Mouse (Mus musculus) T-helper 2 cell (primary cell): Measurements from ENCODE around the gene Cyp4a32.
"Not testable (repeated sequence)": the region's sequence is repeated elsewhere in the genome, so short reads cannot be mapped to it uniquely, and the experiment has no call there.

Source experiments
- in situ Hi-C: fragments of 300-600 bp; cut with MboI, MseI; formaldehyde crosslinking; loops from one replicate; pipeline ENCODE4 v1.15.1; 2025; ENCODE audit warnings: high pct_unique_total_duplicates

The Cyp4a32 gene

DNA sequence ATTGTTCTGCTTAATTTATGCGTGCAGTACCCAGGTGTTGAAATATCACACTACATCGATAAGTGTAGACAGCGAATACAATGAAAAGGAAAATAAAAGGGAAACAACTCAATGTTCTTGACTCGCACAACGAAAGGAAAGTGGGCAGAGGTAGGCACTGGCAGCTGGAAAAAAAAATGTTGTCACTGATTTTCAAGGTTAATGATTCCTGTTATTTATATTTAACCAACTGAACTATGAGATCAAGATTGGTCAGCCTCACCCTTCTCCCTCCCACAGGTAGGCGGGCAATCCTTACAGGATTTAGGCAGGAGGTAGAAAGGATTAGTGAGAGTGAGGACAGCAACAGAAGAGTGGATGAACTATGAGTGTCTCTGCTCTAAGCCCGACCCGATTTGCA is at the start of gene Cyp4a32:
Gene Cyp4a32 (plus strand): TSS at position 359 of the 400 bp plus-strand sequence.
- in situ Hi-C loops, result loop anchor here (5.0 kb wide), 1 partner anchor 83 kb away; the partner anchor contains the start of gene Cyp4a10

DNA sequence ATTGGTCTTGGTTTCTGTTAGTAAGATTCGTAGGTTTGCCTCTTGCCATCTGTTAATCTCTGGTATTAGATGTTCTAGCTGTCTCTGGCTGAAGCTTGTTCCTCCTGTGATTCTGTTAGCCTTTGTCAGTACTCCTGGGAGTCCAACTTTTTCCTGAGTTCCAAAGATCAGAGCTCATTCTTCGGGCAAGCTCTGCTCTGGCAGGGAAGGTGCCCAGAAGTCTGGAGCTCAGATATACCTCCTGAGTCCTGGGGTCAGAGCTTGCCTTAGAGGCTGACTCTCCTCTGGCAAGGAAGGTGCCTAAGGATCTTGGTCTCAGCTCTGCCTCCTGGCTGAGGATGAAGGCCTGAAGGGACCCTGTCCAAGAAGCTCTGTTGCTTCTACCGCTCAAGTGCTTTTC is 48.0 kb upstream of the Cyp4a32 start:
- in situ Hi-C loops, result no loop called here

DNA sequence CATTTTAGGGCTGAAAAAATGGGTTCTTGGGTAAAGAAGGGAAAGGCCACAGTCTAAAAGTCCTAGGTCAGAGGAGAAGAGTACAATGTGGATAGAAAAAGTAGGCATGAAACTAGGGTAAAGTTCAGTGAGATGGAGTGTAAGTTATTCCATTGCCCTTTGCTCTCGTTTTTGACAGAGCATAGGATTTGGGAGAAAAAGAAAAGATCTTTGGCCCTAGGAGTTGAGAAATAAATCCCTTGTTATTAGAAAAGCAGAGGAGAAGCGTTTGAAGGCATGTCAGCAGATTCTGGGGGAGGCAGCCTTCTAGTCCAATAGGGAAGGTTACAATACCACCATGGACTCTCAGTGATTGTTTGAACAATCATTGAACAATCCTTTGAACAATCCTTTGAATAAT is 45.3 kb upstream of the Cyp4a32 start:
- in situ Hi-C loops, result no loop called here

DNA sequence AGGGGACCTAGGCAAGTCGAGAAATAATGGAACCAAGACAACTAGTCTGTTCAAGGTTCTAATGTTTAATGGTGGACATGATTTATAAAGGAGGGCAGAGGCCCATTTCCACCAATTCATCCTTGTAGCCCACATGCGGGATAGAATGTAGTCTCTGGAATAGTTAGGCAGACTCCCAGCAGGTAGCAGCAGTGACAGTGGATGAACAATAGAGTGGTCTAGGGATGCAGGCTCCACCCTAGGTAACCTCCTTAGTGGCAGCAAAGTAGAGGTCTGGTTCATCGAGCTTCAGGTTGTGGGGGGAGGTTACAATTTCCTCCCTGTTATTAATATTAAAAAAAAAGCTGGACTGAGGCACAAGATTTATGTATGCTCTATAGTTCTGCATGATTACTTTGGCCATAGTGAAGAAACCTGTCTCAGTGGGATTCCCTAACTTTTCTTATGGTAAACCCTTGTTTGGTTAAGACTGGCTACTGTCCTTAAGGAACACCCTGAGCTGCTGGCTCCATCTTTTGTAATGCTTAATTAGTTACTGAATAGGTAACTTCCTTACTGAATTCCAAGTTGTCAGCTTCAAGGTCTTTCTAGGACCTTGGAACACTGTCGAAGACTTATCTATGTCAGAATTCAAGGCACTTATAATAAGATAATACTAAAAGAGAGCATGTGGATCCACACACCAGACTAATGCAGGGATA is 42.8 kb upstream of the Cyp4a32 start:
- in situ Hi-C loops, result no loop called here

DNA sequence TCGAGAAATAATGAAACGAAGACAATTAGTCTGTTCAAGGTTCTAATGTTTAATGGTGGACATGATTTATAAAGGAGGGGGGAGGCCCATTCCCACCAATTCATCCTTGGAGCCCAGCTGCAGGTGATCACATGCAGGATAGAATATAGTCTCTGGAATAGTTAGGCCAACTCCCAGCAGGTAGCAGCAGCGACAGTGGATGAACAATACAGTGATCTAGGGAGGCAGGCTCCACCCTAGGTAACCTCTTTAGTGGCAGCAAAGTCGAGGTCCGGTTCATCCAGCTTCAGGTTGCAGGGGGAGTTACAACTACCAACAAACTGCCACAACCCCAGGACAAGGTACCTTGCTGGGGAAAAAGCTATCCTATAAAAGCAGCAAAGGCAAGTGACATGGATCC is 39.5 kb upstream of the Cyp4a32 start:
- in situ Hi-C loops, result not testable (repeated sequence)

DNA sequence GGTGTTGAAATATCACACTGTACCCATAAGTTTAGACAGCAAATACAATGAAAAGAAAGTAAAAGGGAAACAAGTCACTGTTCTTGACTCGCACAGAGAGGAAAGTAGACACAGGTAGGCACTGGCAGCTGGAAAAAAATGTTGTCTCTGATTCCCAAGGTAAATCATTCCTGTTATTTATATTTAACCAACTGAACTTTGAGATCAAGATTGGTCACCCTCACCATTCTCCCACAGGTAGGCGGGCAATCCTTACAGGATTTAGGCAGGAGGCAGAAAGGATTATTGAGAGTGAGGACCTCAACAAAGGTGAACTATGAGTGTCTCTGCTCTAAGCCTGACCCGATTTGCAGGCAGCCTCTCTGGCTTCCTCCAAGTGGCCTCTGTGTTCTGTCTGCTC is 37.4 kb upstream of the Cyp4a32 start, which contains the start of gene Cyp4a31:
Gene Cyp4a31 (plus strand): TSS at position 249 of the 400 bp plus-strand sequence.
- in situ Hi-C loops, result no loop called here

DNA sequence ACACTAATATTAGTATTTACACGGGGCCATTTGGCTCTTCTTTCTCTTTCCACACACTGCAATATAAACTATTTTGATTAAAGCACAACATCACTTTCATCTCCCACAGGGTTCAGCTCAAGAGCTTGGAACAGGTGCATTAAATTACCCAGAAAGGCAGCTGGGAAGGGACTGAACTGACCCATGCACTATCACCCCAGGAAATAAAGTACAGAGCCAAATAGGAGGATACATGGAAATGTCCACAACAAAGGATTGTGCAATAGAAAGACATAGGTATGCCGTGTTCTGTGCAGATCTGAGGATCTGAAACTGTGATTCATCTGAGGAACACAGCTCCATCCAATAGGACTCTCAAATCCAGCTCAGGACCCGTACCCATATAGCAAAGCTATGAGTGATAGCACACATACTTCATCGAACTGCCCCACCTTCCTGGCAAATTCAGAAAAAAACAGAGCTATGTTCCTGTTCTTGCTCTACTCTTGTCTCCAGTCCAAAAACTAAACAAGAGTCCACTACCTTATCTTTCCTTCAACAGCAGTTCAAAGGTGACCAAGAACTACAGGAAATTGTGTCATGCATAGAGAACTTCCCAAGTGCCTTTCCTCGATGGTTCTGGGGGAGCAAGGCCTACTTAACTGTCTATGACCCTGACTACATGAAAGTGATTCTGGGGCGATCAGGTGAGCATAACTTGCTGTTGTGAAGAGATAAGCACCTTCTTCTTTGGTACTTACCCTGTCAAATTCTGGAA is 36.1 kb upstream of the Cyp4a32 start:
- in situ Hi-C loops, result not testable (repeated sequence)

DNA sequence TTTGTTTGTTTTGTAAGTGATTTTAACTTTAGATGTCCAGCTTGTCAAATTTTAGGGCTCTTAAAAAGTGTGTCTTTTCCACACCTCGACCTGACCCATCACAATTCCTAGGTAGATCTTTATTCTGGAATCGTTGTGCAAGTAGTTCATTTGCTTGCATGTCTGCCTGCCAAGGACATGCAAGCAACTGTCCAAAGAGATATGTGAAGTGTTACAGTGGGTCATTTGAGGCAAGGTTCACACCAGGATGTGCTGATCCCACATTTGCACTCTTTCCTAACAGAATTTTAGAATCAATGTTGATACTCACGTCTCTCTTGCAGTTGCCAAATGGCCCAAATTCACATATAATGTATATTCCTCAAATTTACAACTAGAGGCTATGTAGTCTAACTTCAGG is 25.5 kb upstream of the Cyp4a32 start:
- in situ Hi-C loops, result loop anchor here (10.0 kb wide), 1 partner anchor 280 kb away; the partner anchor contains the start of gene Cyp4a12a

DNA sequence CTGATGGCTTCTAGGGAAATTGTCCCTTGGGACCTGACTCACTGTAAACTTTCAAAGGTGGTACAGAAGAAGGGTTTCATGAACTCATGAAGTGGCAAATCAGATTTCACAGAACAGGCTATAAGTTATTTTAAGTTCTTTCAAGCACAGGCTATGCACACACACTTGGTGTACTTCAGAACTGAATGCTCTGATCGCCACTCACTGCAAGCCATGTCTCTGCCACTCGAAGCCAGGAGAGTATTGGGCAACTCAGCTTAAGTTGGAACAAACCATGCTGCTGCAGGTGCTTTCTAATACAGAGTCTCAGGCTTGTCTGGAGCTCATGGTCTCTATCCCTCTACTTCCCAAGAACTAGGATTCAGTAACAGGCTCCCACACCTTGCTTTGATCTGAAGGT is 25.0 kb upstream of the Cyp4a32 start:
- in situ Hi-C loops, result loop anchor here (10.0 kb wide), 1 partner anchor 281 kb away; the partner anchor contains the start of gene Cyp4a12a

DNA sequence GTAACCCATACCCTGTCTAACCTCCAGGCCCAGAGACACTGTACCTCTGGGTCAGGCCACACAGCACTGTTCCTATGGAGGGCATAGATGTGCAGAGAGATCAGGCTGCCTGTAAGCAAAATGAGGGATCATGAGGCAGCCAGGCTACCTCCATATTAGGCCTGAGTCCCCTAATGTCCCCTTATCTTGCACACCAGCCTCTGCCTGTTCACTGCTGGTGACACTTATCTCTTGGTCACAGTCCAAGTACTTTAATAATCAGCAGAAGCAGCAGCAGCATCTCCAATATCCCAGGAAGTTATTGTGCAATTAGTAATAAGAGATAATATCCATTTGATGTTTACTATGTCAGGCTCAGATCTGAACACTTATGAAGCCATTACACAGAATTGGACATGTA is 17.7 kb upstream of the Cyp4a32 start:
- in situ Hi-C loops, result no loop called here

DNA sequence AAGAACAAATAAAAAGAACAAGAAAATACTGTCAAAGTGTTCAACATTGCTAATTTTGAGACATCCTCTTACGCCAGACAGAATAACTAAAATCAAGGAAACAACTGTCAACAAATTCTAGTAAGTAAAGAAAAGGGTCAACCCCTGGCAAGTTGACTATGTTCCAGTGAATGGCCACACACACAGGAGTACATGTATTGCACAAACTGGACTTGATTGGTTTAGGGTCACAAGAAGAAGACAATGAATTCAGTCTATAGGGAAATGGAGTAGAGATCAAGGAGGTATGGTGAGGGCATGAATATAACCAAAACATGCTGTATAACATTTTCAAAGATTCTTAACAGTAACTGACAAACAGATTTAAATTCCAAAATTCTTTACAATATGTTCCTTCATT is 4.4 kb upstream of the Cyp4a32 start:
- in situ Hi-C loops, result no loop called here

DNA sequence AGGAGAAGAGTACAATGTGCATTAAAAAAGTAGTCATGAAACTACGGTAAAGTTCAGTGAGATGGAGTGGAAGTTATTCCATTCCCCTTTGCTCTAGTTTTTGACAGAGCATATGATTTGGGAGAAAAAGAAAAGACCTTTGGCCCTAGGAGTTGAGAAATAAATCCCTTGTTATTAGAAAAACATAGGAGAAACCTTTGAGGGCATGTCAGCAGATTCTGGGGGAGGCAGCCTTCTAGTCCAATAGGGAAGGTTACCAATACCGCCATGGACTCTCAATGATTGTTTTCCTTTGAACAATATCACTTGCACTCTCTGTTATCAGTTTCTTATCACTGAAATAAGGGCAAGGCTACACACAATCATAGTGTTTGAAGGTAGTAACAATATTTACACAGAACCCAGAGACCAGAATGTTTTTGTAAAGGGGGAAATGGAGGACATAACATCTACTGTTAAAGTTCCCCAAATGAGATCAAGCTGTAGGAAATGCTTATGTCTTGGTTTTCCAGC is 3.9 kb upstream of the Cyp4a32 start:
- in situ Hi-C loops, result no loop called here

DNA sequence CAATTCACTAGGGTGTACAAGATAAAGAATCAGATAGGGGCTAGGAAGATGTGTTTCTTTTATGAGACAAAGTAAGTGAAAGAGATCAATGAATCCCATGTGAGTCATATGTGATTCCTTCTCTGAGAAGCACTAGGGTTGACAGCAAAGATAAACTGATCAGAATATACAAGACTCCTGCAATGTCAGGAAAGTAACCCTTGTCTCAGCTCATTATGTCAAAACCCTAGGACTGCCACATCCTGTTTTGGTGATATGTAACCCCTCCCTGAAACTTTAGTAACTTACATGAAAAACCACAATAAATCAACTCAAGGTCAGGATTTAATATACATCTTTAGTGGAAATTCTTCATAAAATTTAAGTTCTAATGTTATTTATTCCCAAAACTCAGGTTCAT is 13.2 kb downstream of the Cyp4a32 start:
- in situ Hi-C loops, result no loop called here

DNA sequence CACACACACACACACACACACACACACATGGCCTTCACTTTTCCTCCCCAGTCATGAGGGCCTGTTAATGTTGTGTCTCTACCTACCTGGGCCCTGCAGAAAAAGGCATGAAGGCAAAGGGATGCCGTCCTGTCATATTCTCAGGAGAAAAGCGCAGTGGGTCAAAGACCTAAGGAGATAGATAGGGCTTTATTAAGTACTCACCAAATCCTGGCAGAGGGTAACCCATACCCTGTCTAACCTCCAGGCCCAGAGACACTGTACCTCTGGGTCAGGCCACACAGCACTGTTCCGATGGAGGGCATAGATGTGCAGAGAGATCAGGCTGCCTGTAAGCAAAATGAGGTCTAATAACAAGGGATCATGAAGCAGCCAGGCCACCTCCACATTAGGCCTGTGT is 24.8 kb downstream of the Cyp4a32 start:
- in situ Hi-C loops, result not testable (repeated sequence)

DNA sequence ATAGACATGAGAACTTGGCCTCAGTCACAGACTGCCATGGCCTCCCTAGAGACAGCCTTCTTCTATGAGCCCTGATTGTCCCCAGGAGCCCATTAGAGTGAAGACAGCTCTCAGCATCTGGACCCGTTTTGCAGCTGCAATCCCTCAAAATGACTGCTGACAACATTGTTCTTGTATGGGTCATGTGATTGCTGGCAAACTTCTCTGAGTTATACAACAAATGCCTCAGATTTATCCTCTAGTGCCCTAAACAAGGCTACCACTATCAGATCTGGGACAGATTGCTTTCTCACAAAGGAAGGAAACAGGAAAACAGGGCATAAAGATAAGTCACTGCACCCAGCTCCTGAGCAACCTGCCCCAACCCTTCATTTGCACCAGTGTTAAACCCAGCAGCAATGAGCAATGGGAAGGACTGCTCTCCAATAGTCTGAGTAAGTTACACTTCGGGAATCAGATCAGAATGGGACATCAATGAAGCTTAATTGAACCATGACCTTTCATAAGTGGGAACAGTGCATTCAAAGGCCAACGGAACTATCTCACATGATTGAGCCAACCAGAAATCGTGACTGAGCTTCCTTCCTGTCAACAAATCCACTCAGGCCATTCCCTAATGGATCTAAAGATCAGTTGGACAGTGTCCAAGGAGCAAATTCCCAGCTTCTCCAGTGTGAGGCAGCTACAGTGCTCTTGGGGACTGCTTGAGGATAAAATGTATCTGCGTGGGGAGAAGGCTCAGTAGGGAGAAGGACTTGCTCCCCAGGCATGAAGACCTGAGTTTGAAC is 42.4 kb downstream of the Cyp4a32 start:
- in situ Hi-C loops, result no loop called here

DNA sequence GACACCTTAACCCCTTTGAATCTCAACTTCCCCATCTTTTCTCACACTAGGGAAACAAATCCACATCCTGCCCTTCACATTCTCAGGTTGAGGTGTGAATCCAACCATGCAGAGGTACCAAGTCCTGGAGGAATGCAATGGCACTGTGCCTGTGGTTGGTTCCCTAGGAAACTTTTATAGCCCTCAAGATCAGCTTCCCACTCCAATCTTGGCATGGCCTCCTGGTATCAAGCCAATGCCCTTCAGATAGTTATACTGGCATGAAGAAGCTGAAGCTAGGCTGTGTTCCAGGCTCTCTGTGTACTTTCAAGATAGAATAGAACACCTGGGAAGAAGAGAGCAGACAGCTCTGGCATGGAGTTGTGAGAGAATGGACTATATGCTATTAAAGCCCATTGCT is 44.6 kb downstream of the Cyp4a32 start:
- in situ Hi-C loops, result no loop called here

DNA sequence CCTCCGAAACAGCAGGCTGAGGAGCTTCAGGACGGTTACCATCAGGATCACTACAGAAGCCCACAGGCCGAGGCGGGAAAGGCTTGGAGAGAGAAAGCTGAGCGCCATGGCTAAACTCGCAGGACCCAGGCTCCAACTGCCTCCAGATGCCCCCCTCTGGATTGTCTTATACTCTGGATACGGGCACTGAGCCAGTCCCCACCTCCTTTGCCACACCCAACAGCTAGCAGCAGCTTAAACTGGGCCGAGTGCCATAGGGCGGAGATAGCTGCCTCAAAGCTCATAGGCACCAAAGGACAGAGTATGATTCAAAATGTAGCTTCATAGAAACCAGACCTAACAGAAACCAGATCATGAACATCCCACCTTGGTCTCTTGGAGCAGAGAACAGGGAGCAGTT is 46.8 kb downstream of the Cyp4a32 start, which contains the start of gene Cyp4b1:
Gene Cyp4b1 (minus strand): TSS at position 144 of the 400 bp plus-strand sequence.
- in situ Hi-C loops, result no loop called here

DNA sequence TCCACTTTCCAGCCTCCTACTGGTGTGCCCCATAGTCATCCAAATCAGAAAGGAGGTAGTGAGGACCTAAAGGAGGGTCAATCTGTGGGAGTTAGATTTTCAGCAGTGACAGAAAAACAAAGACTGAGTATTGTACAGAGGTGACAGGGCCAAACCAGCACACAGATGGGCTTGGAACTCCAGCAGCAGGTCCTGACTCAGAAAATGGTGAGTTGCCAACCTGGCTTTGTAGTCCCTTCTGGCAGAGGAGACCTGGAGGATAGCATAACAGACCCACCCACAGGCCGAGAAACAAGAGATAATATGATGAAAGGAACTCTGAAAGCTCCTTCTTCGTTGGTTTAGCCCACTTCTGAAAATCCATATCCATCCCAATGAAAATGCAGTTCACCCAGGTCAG is 48.0 kb downstream of the Cyp4a32 start:
- in situ Hi-C loops, result no loop called here

DNA sequence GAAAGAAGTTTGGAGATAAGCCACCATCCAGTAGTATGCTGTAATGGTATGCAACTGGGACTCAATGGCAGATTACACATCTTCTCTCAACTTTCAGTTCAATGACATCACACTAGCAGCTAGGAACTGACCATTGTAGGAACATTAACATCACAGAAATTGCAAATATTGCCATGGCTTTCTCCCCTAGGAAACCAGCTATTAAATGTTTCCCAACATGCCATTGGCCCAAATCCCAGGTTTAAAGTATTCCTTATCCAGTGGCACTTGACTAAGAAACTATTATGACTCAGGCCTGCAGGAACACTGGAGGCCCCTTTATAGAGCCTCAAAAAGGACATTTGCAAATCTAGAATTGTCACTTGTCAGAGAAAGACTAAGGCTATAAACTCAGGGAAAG is 48.6 kb downstream of the Cyp4a32 start:
- in situ Hi-C loops, result no loop called here

DNA sequence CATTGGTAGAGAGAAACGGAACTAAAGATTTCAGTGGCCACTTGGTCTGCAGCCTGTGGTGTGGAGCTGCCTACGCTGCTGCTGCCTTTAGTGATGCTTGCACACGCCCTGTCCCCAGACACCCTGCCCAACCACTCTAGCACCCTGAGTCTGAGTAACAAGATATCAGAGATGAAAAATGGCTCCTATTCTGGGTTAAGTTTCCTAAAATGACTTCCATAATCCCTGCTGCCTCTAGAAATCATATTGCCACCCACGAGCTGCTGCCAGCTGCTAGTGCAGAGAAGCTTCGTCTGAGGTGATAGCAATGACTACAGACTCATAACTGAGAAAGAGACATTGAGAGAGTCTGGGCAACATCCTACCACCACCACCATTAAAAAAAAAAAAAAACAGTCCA is 50.1 kb downstream of the Cyp4a32 start:
- in situ Hi-C loops, result no loop called here

DNA sequence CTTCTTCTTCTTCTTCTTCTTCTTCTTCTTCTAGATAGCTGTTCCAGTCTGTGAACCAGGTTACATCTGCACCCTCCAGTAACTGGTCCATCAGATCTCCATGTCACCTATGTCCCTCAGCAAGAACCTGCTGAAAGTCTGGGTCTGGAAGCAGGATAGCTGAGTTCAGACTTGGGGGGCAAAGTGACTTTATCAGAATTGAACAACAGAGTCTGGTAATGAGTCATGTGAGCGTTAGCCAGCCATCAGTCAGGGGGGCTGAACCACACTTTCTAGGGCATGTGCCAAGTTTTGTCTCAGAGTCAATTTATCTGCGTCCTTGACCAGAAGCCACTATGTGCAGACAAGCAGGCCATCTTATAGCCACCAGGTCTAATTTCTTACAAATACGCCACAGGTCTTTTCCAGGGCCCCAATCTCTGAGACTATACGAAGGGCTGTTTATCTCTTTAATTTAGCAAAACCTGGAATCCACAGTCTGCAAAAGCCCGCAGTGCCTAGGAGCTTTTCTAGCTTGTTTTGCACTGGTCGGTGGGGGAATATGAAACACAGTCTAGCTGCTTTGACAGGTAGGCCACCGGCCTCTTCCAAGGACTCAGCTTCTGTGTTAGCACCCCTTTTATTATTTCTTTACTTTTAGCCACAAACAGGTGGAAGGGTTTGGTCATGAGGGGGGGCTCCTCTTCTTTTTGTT is 55.2 kb downstream of the Cyp4a32 start:
- in situ Hi-C loops, result not testable (repeated sequence)
